Mouse (Mus musculus): ENCODE data around the gene Cfd. TPM values are rescaled to one million over a fixed set of nuclear protein-coding genes. Genes with fewer than 3 reads are reported as not detected.

The Cfd gene
- polyA plus RNA-seq, 1 experiment = 209 TPM

- no peak for DNase-seq (ENCODE audit: low read depth, low spot score)
- WGBS = 2% methylated on average over 29 of the region's 29 CpGs
These were observed 37.5 kb downstream of the Cfd start for GRCm38 (mm10) chr10:79928030-79928694.

- 48% methylated on average over 9 of the region's 9 CpGs for WGBS
- DNase-seq (ENCODE audit: low read depth, low spot score) = no peak
These were observed 38.5 kb downstream of the Cfd start for GRCm38 (mm10) chr10:79928907-79929701.

- DNase-seq (ENCODE audit: low read depth, low spot score) = no peak
- 76% methylated on average over 18 of the region's 18 CpGs for WGBS
These were observed 39.5 kb downstream of the Cfd start for GRCm38 (mm10) chr10:79929967-79930825.

GRCm38 (mm10) chr10:79930826-79931186 is 40.2 kb downstream of the Cfd start:
- WGBS = 92% methylated on average over 16 of the region's 16 CpGs

GRCm38 (mm10) chr10:79931797-79932196 is 41.1 kb downstream of the Cfd start:
- DNase-seq (ENCODE audit: low read depth, low spot score) = no peak
- 85% methylated on average over 9 of the region's 9 CpGs for WGBS

More at GRCm38 (mm10) chr10:79930826-79931186, 40.2 kb downstream of the Cfd start:
- DNase-seq (ENCODE audit: low read depth, low spot score) = no peak

- 33% methylated on average over 8 of the region's 8 CpGs for WGBS
- DNase-seq (ENCODE audit: low read depth, low spot score) = no peak
These were observed 42.1 kb downstream of the Cfd start for GRCm38 (mm10) chr10:79932736-79933135.

- DNase-seq (ENCODE audit: low read depth, low spot score) = no peak
- 37% methylated on average over 9 of the region's 9 CpGs for WGBS
These were observed 42.6 kb downstream of the Cfd start for GRCm38 (mm10) chr10:79933145-79933679.

- no peak for DNase-seq (ENCODE audit: low read depth, low spot score)
- 42% methylated on average over 6 of the region's 6 CpGs for WGBS
These were observed 43.2 kb downstream of the Cfd start for GRCm38 (mm10) chr10:79933861-79934260.

GRCm38 (mm10) chr10:79934272-79934721 is 43.6 kb downstream of the Cfd start:
- WGBS = 9% methylated on average over 13 of the region's 13 CpGs
- DNase-seq (ENCODE audit: low read depth, low spot score) = no peak

- DNase-seq (ENCODE audit: low read depth, low spot score) = no peak
- WGBS = 63% methylated on average over 16 of the region's 16 CpGs
These were observed 44.3 kb downstream of the Cfd start for GRCm38 (mm10) chr10:79934794-79935569.

- 19% methylated on average over 10 of the region's 10 CpGs for WGBS
- no peak for DNase-seq (ENCODE audit: low read depth, low spot score)
These were observed 45.7 kb downstream of the Cfd start for GRCm38 (mm10) chr10:79936284-79936910.

GRCm38 (mm10) chr10:79936911-79937441 is 46.3 kb downstream of the Cfd start:
- DNase-seq (ENCODE audit: low read depth, low spot score) = no peak
- WGBS = 6% methylated on average over 27 of the region's 27 CpGs

GRCm38 (mm10) chr10:79937775-79938526 is 47.3 kb downstream of the Cfd start:
- 71% methylated on average over 11 of the region's 11 CpGs for WGBS
- no peak for DNase-seq (ENCODE audit: low read depth, low spot score)

GRCm38 (mm10) chr10:79940749-79941148 is 50.1 kb downstream of the Cfd start:
- DNase-seq (ENCODE audit: low read depth, low spot score) = no peak
- 50% methylated on average over 7 of the region's 7 CpGs for WGBS

Data from large intestine, adult 2 months (tissue).